Mouse (Mus musculus): Measurements from ENCODE around the gene AC134908.4. TPM values are rescaled to one million over a fixed set of nuclear protein-coding genes. Genes with fewer than 3 reads are reported as not detected.
"Not testable (repeated sequence)": the region's sequence is repeated elsewhere in the genome, so short reads cannot be mapped to it uniquely, and the experiment has no call there.

Gene AC134908.4
- total RNA-seq, 2 experiments from 2014 or later = not detected

GRCm38 (mm10) chr17:25743831-25744230, 51.6 kb downstream of the AC134908.4 start:
- no peak for DNase-seq
- intact Hi-C loops (cut with DNase I) = no loop called here

- DNase-seq; intact Hi-C loops (cut with DNase I): not testable (repeated sequence)
Observed at GRCm38 (mm10) chr17:25741471-25741870, 54.0 kb downstream of the AC134908.4 start.

Small RNA genes within 50 kb of the gene (microRNA-seq; reads per million reads assigned to microRNA genes)
- gene Gm25083 (0 reads per million in 2 experiments), gene Mir3082 (1.1 to 2.8 reads per million in 2 experiments), gene Mir6966 (3.2 to 4.1 reads per million in 2 experiments)

Other genes with a start within 250 kb of the AC134908.4 start
- under 1 TPM; 0.56 to 0.67 TPM for gene Sox8, start 225.0 kb downstream of the AC134908.4 start, total RNA-seq (2021)
- gene Lmf1, start 216.6 kb downstream of the AC134908.4 start, total RNA-seq (2021) = 10 to 100 TPM; 26.2 to 28.0 TPM
- gene Gng13, start 78.5 kb downstream of the AC134908.4 start, total RNA-seq (2021) = 1 to 10 TPM; 1.7 to 2.1 TPM
- 1 to 10 TPM; 1.1 to 4.4 TPM for gene Chtf18, start 68.2 kb downstream of the AC134908.4 start, total RNA-seq (2021)
- gene Rpusd1, start 68.0 kb downstream of the AC134908.4 start, total RNA-seq (2021) = 1 to 10 TPM; 5.0 to 5.4 TPM
- not detected for gene Mslnl, start 59.6 kb downstream of the AC134908.4 start, total RNA-seq (2021)
- gene Msln, start 41.3 kb downstream of the AC134908.4 start, total RNA-seq (2021) = 10 to 100 TPM; 30.0 to 34.5 TPM
- gene Narfl, start 21.9 kb downstream of the AC134908.4 start, total RNA-seq (2021) = 10 to 100 TPM; 44.8 TPM
- gene Haghl, start 10.0 kb downstream of the AC134908.4 start, total RNA-seq (2021) = 10 to 100 TPM; 15.0 to 15.1 TPM
- gene Ccdc78, start 9.1 kb downstream of the AC134908.4 start, total RNA-seq (2021) = under 1 TPM in 1 of 2 experiments, not detected in 1; 0.17 TPM
- gene Fam173a, start 2.8 kb downstream of the AC134908.4 start, total RNA-seq (2021) = 10 to 100 TPM; 36.4 to 37.4 TPM
- 10 to 100 TPM; 67.1 to 74.7 TPM for gene Metrn, start 1.5 kb upstream of the AC134908.4 start, total RNA-seq (2021)
- 1 to 10 TPM in 1 of 2 experiments, under 1 TPM in 1; 1.00 to 1.2 TPM for gene Fbxl16, start 13.4 kb upstream of the AC134908.4 start, total RNA-seq (2021)
- gene Wdr24, start 28.0 kb upstream of the AC134908.4 start, total RNA-seq (2021) = 10 to 100 TPM; 10.5 to 11.0 TPM
- gene Jmjd8, start 33.2 kb upstream of the AC134908.4 start, total RNA-seq (2021) = 10 to 100 TPM; 33.1 to 34.1 TPM
- 100 to 1,000 TPM; 106 to 109 TPM for gene Stub1, start 37.7 kb upstream of the AC134908.4 start, total RNA-seq (2021)
- 1 to 10 TPM; 2.5 to 3.1 TPM for gene Rhbdl1, start 41.6 kb upstream of the AC134908.4 start, total RNA-seq (2021)
- gene Gm20683, start 46.1 kb upstream of the AC134908.4 start, total RNA-seq (2021) = 1 to 10 TPM; 2.9 to 3.0 TPM
- 100 to 1,000 TPM; 103 to 105 TPM for gene Rhot2, start 49.2 kb upstream of the AC134908.4 start, total RNA-seq (2021)
- 1 to 10 TPM; 5.2 to 5.7 TPM for gene Wdr90, start 65.8 kb upstream of the AC134908.4 start, total RNA-seq (2021)
- gene Mcrip2, start 73.1 kb upstream of the AC134908.4 start, total RNA-seq (2021) = 100 to 1,000 TPM; 226 to 230 TPM
- 10 to 100 TPM; 11.3 to 13.2 TPM for gene Mettl26, start 79.4 kb upstream of the AC134908.4 start, total RNA-seq (2021)
- under 1 TPM; 0.91 to 1.00 TPM for gene Wfikkn1, start 85.2 kb upstream of the AC134908.4 start, total RNA-seq (2021)
- 10 to 100 TPM; 14.4 to 20.0 TPM for gene Rab40c, start 124.1 kb upstream of the AC134908.4 start, total RNA-seq (2021)
- 10 to 100 TPM; 60.6 to 62.7 TPM for gene Pigq, start 149.3 kb upstream of the AC134908.4 start, total RNA-seq (2021)
- under 1 TPM in 1 of 2 experiments, not detected in 1; 0.17 TPM for gene Nhlrc4, start 149.3 kb upstream of the AC134908.4 start, total RNA-seq (2021)
- gene A930017K11Rik, start 156.9 kb upstream of the AC134908.4 start, total RNA-seq (2021) = not detected
- 10 to 100 TPM; 11.4 to 13.1 TPM for gene Capn15, start 190.1 kb upstream of the AC134908.4 start, total RNA-seq (2021)